Mouse (Mus musculus): ENCODE data around the gene Ifi211.

DNA sequence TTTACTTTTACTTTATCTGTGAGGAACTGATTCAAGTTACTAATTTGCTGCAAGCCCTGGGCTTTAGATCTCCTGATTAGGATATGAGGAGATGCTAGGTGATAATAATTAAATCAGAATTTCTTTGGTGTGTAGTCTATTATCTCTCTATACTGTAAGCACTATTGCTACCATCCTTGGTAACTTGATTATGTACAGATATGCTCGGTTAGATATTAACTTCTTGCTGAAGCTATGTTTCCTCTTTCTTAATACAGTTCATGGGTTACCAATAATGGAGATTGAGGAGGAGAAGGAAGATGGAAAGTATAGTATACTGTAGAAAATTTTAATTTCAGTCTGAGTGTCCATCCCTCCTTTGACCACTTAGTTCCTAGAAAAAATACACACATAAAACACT lies 40.7 kb upstream of the Ifi211 start:
- TF ChIP-seq CTCF (IDR thresholded peaks at IDR 0.05; ENCODE audit: low read depth, low read length), result no peak
- no peak for TF ChIP-seq POLR2A (IDR thresholded peaks at IDR 0.05; ENCODE audit: borderline replicate concordance, low read depth, low read length)

Data from bone marrow macrophage, adult 2 months (primary cell).